Comparison of ENCODE assay signal across 14 mouse cellular contexts in genomic region chr7:119961107-119961506, GRCm38 (mm10).
DNase-seq lines count a peak whose midpoint lies in the region; ATAC-seq lines count a peak whose summit lies in the region.
"Had no signal": no experiment of that assay in that cellular context is flagged by ENCODE, and none has a peak within 500 bp of the region (broad histone marks: within the 10 kb centered on the region; RNA-seq: fewer than 3 reads in every experiment).

No protein-coding gene starts in this region.

- DNase-seq in kidney, adult 8-10 months = peak; percentile 79 to 88
- peak; percentile 82 for DNase-seq in adrenal gland, adult 2 months
- DNase-seq in heart, postnatal 10 days = peak; percentile 72 to 73
- peak; percentile 6 for DNase-seq in mesoderm, embryonic 11.5 days (ENCODE audit: low read depth, low spot score)
- no peak for DNase-seq in T-cell, adult 2 months (ENCODE audit: low spot score)
- DNase-seq in cerebellum, postnatal 25 days = no peak
- DNase-seq in retina, postnatal 1 day = no peak

- H3K4me3 ChIP-seq in kidney, embryonic 14.5 days (ENCODE audit: low read length) = no peak overlapping the region
- H3K4me3 ChIP-seq: forebrain, embryonic 10.5 days; neural tube, embryonic 12.5 days; stomach, embryonic 15.5 days had no signal

- H3K36me3 ChIP-seq in kidney, embryonic 14.5 days (ENCODE audit: control insufficient read depth, insufficient read depth, low read length) = no peaks in the 10 kb centered on the region
- H3K36me3 ChIP-seq: forebrain, embryonic 10.5 days; G1E; neural tube, embryonic 12.5 days; stomach, embryonic 15.5 days had no signal

- 77% methylated on average over 2 of the region's 2 CpGs for WGBS in kidney, embryonic 14.5 days

- H3K9ac ChIP-seq in kidney, embryonic 14.5 days (ENCODE audit: low read depth, low read length) = no peak overlapping the region
- H3K9ac ChIP-seq: liver, embryonic 14.5 days; neural tube, embryonic 12.5 days; stomach, embryonic 15.5 days had no signal

- H3K27ac ChIP-seq in kidney, embryonic 14.5 days (ENCODE audit: low read depth, low read length) = no peak overlapping the region
- H3K27ac ChIP-seq: forebrain, embryonic 10.5 days; kidney, postnatal 0 days; liver, embryonic 14.5 days; neural tube, embryonic 12.5 days; stomach, embryonic 15.5 days had no signal

- intact Hi-C loops in heart, postnatal 10 days (cut with DNase I) = no loop called here

- no peaks in the 10 kb centered on the region for H3K9me3 ChIP-seq in kidney, embryonic 14.5 days (ENCODE audit: control insufficient read depth, low read length)
- H3K9me3 ChIP-seq: forebrain, embryonic 10.5 days; G1E; neural tube, embryonic 12.5 days; stomach, embryonic 15.5 days had no signal

- no peak overlapping the region for H3K4me2 ChIP-seq in kidney, embryonic 14.5 days (replicated peaks; ENCODE audit: low read depth, low read length)
- H3K4me2 ChIP-seq: neural tube, embryonic 12.5 days; stomach, embryonic 15.5 days had no signal

- H3K27me3 ChIP-seq in kidney, embryonic 14.5 days (ENCODE audit: control insufficient read depth, insufficient read depth, low read length) = no peaks in the 10 kb centered on the region
- H3K27me3 ChIP-seq: neural tube, embryonic 12.5 days; stomach, embryonic 15.5 days had no signal

- no peak for ATAC-seq in kidney, embryonic 14.5 days (ENCODE audit: low FRiP score, low TSS enrichment)

- no peaks in the 10 kb centered on the region for H3K4me1 ChIP-seq in kidney, embryonic 14.5 days (ENCODE audit: control insufficient read depth, insufficient read depth, low read length)
- H3K4me1 ChIP-seq: forebrain, embryonic 10.5 days; neural tube, embryonic 12.5 days; stomach, embryonic 15.5 days had no signal

Comparison
In these comparisons a context has a peak if more than half of its experiments do, and no peak if none do; other contexts are left out.
1. DNase-seq: peak in kidney, adult 8-10 months (2 of 2), adrenal gland, adult 2 months (single experiment), heart, postnatal 10 days (2 of 2) and mesoderm, embryonic 11.5 days (single experiment); none in T-cell, adult 2 months (single experiment), cerebellum, postnatal 25 days (0 of 2) and retina, postnatal 1 day (single experiment).